Mouse (Mus musculus): Measurements from ENCODE around the gene Adgrb2. TPM values are rescaled to one million over a fixed set of nuclear protein-coding genes. Genes with fewer than 3 reads are reported as not detected.

Gene Adgrb2
- polyA plus RNA-seq, 1 experiment from 2014 or later = 0.70 TPM

GRCm38 (mm10) chr4:129993944-129994695, 9.4 kb downstream of the Adgrb2 start:
- no peak for ATAC-seq
- Histone ChIP-seq H3K27ac (ENCODE audit: low read depth, low read length) (no peak overlapping the region), H3K9me3 (ENCODE audit: control insufficient read depth) (no peaks in the 10 kb centered on the region), H3K9ac (ENCODE audit: low read depth, low read length) (no peak overlapping the region), H3K36me3 (ENCODE audit: control insufficient read depth, insufficient read depth) (no peaks in the 10 kb centered on the region), H3K4me1 (replicated peaks; ENCODE audit: control insufficient read depth, insufficient read depth, low read length) (no peaks in the 10 kb centered on the region), H3K4me3 (ENCODE audit: low read depth, low read length) (no peak overlapping the region), H3K4me2 (replicated peaks; ENCODE audit: low read depth) (no peak overlapping the region), H3K27me3 (replicated peaks; ENCODE audit: control insufficient read depth, insufficient read depth, low read length) (peaks cover 4% of the 10 kb centered on the region)
- WGBS = 82% methylated on average over 16 of the region's 16 CpGs
- TF ChIP-seq CTCF (IDR thresholded peaks at IDR 0.05; ENCODE audit: low read depth) = no peak

GRCm38 (mm10) chr4:129994728-129995127, 10.1 kb downstream of the Adgrb2 start:
- Histone ChIP-seq H3K4me2 (replicated peaks; ENCODE audit: low read depth) (no peak overlapping the region), H3K9me3 (ENCODE audit: control insufficient read depth) (no peaks in the 10 kb centered on the region), H3K27ac (ENCODE audit: low read depth, low read length) (no peak overlapping the region), H3K36me3 (ENCODE audit: control insufficient read depth, insufficient read depth) (no peaks in the 10 kb centered on the region), H3K9ac (ENCODE audit: low read depth, low read length) (no peak overlapping the region), H3K4me1 (replicated peaks; ENCODE audit: control insufficient read depth, insufficient read depth, low read length) (no peaks in the 10 kb centered on the region), H3K4me3 (ENCODE audit: low read depth, low read length) (no peak overlapping the region), H3K27me3 (replicated peaks; ENCODE audit: control insufficient read depth, insufficient read depth, low read length) (no peaks in the 10 kb centered on the region; the same call in 1 of the 2 replicates)
- no peak for ATAC-seq
- 84% methylated on average over 5 of the region's 5 CpGs for WGBS
- no peak for TF ChIP-seq CTCF (IDR thresholded peaks at IDR 0.05; ENCODE audit: low read depth)

- TF ChIP-seq CTCF (IDR thresholded peaks at IDR 0.05; ENCODE audit: low read depth) = no peak
- no peak overlapping the region for H3K9ac ChIP-seq (ENCODE audit: low read depth, low read length)
- no peak overlapping the region for H3K27ac ChIP-seq (ENCODE audit: low read depth, low read length)
- WGBS = 88% methylated on average over 8 of the region's 8 CpGs
- no peak overlapping the region for H3K4me2 ChIP-seq (replicated peaks; ENCODE audit: low read depth)
- H3K36me3 ChIP-seq (ENCODE audit: control insufficient read depth, insufficient read depth) = no peaks in the 10 kb centered on the region
- H3K4me3 ChIP-seq (ENCODE audit: low read depth, low read length) = no peak overlapping the region
- no peaks in the 10 kb centered on the region; the same call in 1 of the 2 replicates for H3K27me3 ChIP-seq (replicated peaks; ENCODE audit: control insufficient read depth, insufficient read depth, low read length)
- H3K9me3 ChIP-seq (ENCODE audit: control insufficient read depth) = no peaks in the 10 kb centered on the region
- no peaks in the 10 kb centered on the region for H3K4me1 ChIP-seq (replicated peaks; ENCODE audit: control insufficient read depth, insufficient read depth, low read length)
- no peak for ATAC-seq
Observed at GRCm38 (mm10) chr4:129995255-129995654, 10.6 kb downstream of the Adgrb2 start.

GRCm38 (mm10) chr4:129996015-129996414, 11.3 kb downstream of the Adgrb2 start:
- no peak for ATAC-seq
- WGBS = 74% methylated on average over 4 of the region's 4 CpGs
- no peaks in the 10 kb centered on the region for H3K4me1 ChIP-seq (replicated peaks; ENCODE audit: control insufficient read depth, insufficient read depth, low read length)

GRCm38 (mm10) chr4:129998124-129998523, 13.5 kb downstream of the Adgrb2 start:
- Histone ChIP-seq H3K27me3 (replicated peaks; ENCODE audit: control insufficient read depth, insufficient read depth, low read length) (no peaks in the 10 kb centered on the region; the same call in 1 of the 2 replicates), H3K9ac (ENCODE audit: low read depth, low read length) (no peak overlapping the region), H3K36me3 (ENCODE audit: control insufficient read depth, insufficient read depth) (no peaks in the 10 kb centered on the region), H3K4me2 (replicated peaks; ENCODE audit: low read depth) (no peak overlapping the region), H3K4me1 (replicated peaks; ENCODE audit: control insufficient read depth, insufficient read depth, low read length) (no peaks in the 10 kb centered on the region), H3K9me3 (ENCODE audit: control insufficient read depth) (no peaks in the 10 kb centered on the region), H3K4me3 (ENCODE audit: low read depth, low read length) (no peak overlapping the region), H3K27ac (ENCODE audit: low read depth, low read length) (no peak overlapping the region)
- WGBS = 57% methylated on average over 11 of the region's 11 CpGs
- ATAC-seq = no peak
- no peak for TF ChIP-seq CTCF (IDR thresholded peaks at IDR 0.05; ENCODE audit: low read depth)

More at GRCm38 (mm10) chr4:129996015-129996414, 11.3 kb downstream of the Adgrb2 start:
- H3K4me3 ChIP-seq (ENCODE audit: low read depth, low read length) = no peak overlapping the region
- H3K36me3 ChIP-seq (ENCODE audit: control insufficient read depth, insufficient read depth) = no peaks in the 10 kb centered on the region
- no peaks in the 10 kb centered on the region for H3K9me3 ChIP-seq (ENCODE audit: control insufficient read depth)
- no peak overlapping the region for H3K4me2 ChIP-seq (replicated peaks; ENCODE audit: low read depth)
- no peak overlapping the region for H3K9ac ChIP-seq (ENCODE audit: low read depth, low read length)
- peak; percentile 51 for TF ChIP-seq CTCF (IDR thresholded peaks at IDR 0.05; ENCODE audit: low read depth)
- H3K27me3 ChIP-seq (replicated peaks; ENCODE audit: control insufficient read depth, insufficient read depth, low read length) = no peaks in the 10 kb centered on the region; the same call in 1 of the 2 replicates
- no peak overlapping the region for H3K27ac ChIP-seq (ENCODE audit: low read depth, low read length)

- ATAC-seq = no peak
- Histone ChIP-seq H3K9me3 (ENCODE audit: control insufficient read depth) (no peaks in the 10 kb centered on the region), H3K4me3 (ENCODE audit: low read depth, low read length) (no peak overlapping the region), H3K27ac (ENCODE audit: low read depth, low read length) (no peak overlapping the region), H3K27me3 (replicated peaks; ENCODE audit: control insufficient read depth, insufficient read depth, low read length) (peaks cover 7% of the 10 kb centered on the region; the same call in 1 of the 2 replicates), H3K4me2 (replicated peaks; ENCODE audit: low read depth) (no peak overlapping the region), H3K4me1 (replicated peaks; ENCODE audit: control insufficient read depth, insufficient read depth, low read length) (no peaks in the 10 kb centered on the region), H3K36me3 (ENCODE audit: control insufficient read depth, insufficient read depth) (no peaks in the 10 kb centered on the region), H3K9ac (ENCODE audit: low read depth, low read length) (no peak overlapping the region)
- WGBS = 30% methylated on average over 5 of the region's 5 CpGs
- TF ChIP-seq CTCF (IDR thresholded peaks at IDR 0.05; ENCODE audit: low read depth) = 0 out of 2 replicates have a peak, but pooled peaks have one; percentile 4
Observed at GRCm38 (mm10) chr4:130001710-130002109, 17.0 kb downstream of the Adgrb2 start.
